Mouse (Mus musculus): ENCODE results near the gene Cstl1.
A peak's percentile ranks its signal among the peaks of the same experiment; 100 is the strongest.
"Not testable (repeated sequence)": the region's sequence is repeated elsewhere in the genome, so short reads cannot be mapped to it uniquely, and the experiment has no call there.

Gene Cstl1

GRCm38 (mm10) chr2:148750058-148750457, at the start of gene Cstl1:
TSS of gene Cstl1 (plus strand) at chr2:148750358.
- no peak for DNase-seq (ENCODE audit: low spot score)

- DNase-seq (ENCODE audit: low spot score): peak; percentile 79
These were observed 43.6 kb upstream of the Cstl1 start for GRCm38 (mm10) chr2:148706409-148707201.

- DNase-seq (ENCODE audit: low spot score): no peak
These were observed 43.0 kb upstream of the Cstl1 start for GRCm38 (mm10) chr2:148707202-148707530.

- DNase-seq (ENCODE audit: low spot score): no peak
These were observed 37.8 kb upstream of the Cstl1 start for GRCm38 (mm10) chr2:148712326-148712725.

- DNase-seq (ENCODE audit: low spot score): no peak
These were observed 33.1 kb upstream of the Cstl1 start for GRCm38 (mm10) chr2:148717072-148717471.

- DNase-seq (ENCODE audit: low spot score): no peak
These were observed 30.7 kb upstream of the Cstl1 start for GRCm38 (mm10) chr2:148719271-148719995.

GRCm38 (mm10) chr2:148731614-148732326, 18.4 kb upstream of the Cstl1 start:
- peak; percentile 39 for DNase-seq (ENCODE audit: low spot score)

GRCm38 (mm10) chr2:148732327-148733000, 17.7 kb upstream of the Cstl1 start, which contains the start of gene Napb:
TSS of gene Napb (minus strand) at chr2:148732467.
- DNase-seq (ENCODE audit: low spot score): peak; percentile 96

- DNase-seq (ENCODE audit: low spot score): no peak
These were observed 7.2 kb upstream of the Cstl1 start for GRCm38 (mm10) chr2:148743001-148743400.

- no peak for DNase-seq (ENCODE audit: low spot score)
These were observed 6.2 kb upstream of the Cstl1 start for GRCm38 (mm10) chr2:148743846-148744407.

- DNase-seq (ENCODE audit: low spot score): peak; percentile 94
These were observed 2.0 kb downstream of the Cstl1 start for GRCm38 (mm10) chr2:148751893-148752813.

GRCm38 (mm10) chr2:148754310-148754846, 4.2 kb downstream of the Cstl1 start:
- no peak for DNase-seq (ENCODE audit: low spot score)

- DNase-seq (ENCODE audit: low spot score): no peak
These were observed 13.7 kb downstream of the Cstl1 start for GRCm38 (mm10) chr2:148763648-148764388.

- DNase-seq (ENCODE audit: low spot score): not testable (repeated sequence)
These were observed 21.2 kb downstream of the Cstl1 start, which contains the start of gene Cst11 for GRCm38 (mm10) chr2:148771397-148771796. TSS of gene Cst11 (minus strand) at chr2:148771497.

- no peak for DNase-seq (ENCODE audit: low spot score)
These were observed 31.6 kb downstream of the Cstl1 start, which contains the start of gene 8030411F24Rik for GRCm38 (mm10) chr2:148781709-148782108. TSS of gene 8030411F24Rik (plus strand) at chr2:148782009.

- DNase-seq (ENCODE audit: low spot score): no peak
These were observed 39.0 kb downstream of the Cstl1 start, which contains the start of gene Cst12 for GRCm38 (mm10) chr2:148789142-148789541. TSS of gene Cst12 (plus strand) at chr2:148789361.

- no peak for DNase-seq (ENCODE audit: low spot score)
These were observed 48.3 kb downstream of the Cstl1 start, which contains the start of gene Cst8 for GRCm38 (mm10) chr2:148798485-148798884. TSS of gene Cst8 (plus strand) at chr2:148798785.

- DNase-seq (ENCODE audit: low spot score): no peak
These were observed 51.3 kb downstream of the Cstl1 start for GRCm38 (mm10) chr2:148801491-148801921.

Measured in embryo, embryonic 10.5 days (tissue).